13 mouse cellular contexts compared by ENCODE assay signal in genomic region chr1:78811975-78812490, GRCm38 (mm10). TPM values are rescaled to one million over a fixed set of nuclear protein-coding genes. Genes with fewer than 3 reads are reported as not detected.
DNase-seq lines count a peak whose midpoint lies in the region; ATAC-seq and TF ChIP-seq lines count a peak whose summit lies in the region.
"Had no signal": no experiment of that assay in that cellular context is flagged by ENCODE, and none has a peak within 500 bp of the region (broad histone marks: within the 10 kb centered on the region; RNA-seq: fewer than 3 reads in every experiment).

No protein-coding gene starts in this region.

- no peak for TF ChIP-seq CTCF in layer of hippocampus, adult 2 months (conservative IDR thresholded peaks at IDR 0.05)

- no peak for ATAC-seq in erythroblast, adult 5-6 weeks (replicated peaks; ENCODE audit: low FRiP score, poor library complexity, severe bottlenecking)

- intact Hi-C loops in gastrocnemius, postnatal 14 days (cut with DNase I; ENCODE audit: low total_unique reads), result no loop called here

- peak; percentile 14 for DNase-seq in gastrocnemius, adult 18-20 months (ENCODE audit: low spot score)
- DNase-seq in gastrocnemius, postnatal 14 days, result no peak
- no peak for DNase-seq in layer of hippocampus, adult 2 months (ENCODE audit: low spot score in 2 of 2)
- no peak for DNase-seq in layer of hippocampus, adult 11-12 months (ENCODE audit: low spot score)
- DNase-seq in Muller cell, postnatal 12 days (ENCODE audit: inconsistent ontology term), result peak; percentile 86
- peak; percentile 53 for DNase-seq in lung, postnatal 10 days
- no peak for DNase-seq in layer of hippocampus, postnatal 36 days
- DNase-seq: adrenal gland, postnatal 14 days; cerebellum, adult 2 months had no signal

- H3K27ac ChIP-seq in layer of hippocampus, adult 2 months, result no peak overlapping the region
- H3K27ac ChIP-seq: limb, embryonic 15.5 days; midbrain, embryonic 10.5 days had no signal

- peak overlapping the region; percentile 13; the same call in 1 of the 2 replicates for H3K4me3 ChIP-seq in layer of hippocampus, adult 2 months
- H3K4me3 ChIP-seq: limb, embryonic 15.5 days; midbrain, embryonic 10.5 days had no signal

RNA-seq across cellular contexts. Expression of gene Kcne4, which starts 4.5 kb away (rescaled TPM):
- total RNA-seq in gastrocnemius, adult 18-20 months (2021), result 1 to 10 TPM in 1 of 2 experiments, under 1 TPM in 1; 0.57 to 1.0 TPM
- 1 to 10 TPM; 1.5 to 2.3 TPM for total RNA-seq in gastrocnemius, postnatal 14 days (2021)
- under 1 TPM; 0.44 to 0.83 TPM for total RNA-seq in layer of hippocampus, adult 2 months (2021)
- total RNA-seq in erythroblast, adult 5-6 weeks (2015; ENCODE audit: low replicate concordance), result not detected in 2 replicates
- total RNA-seq in erythroblast, adult 5-6 weeks (2017; ENCODE audit: low replicate concordance), result not detected in 2 replicates
- under 1 TPM; 0.68 to 0.80 TPM for total RNA-seq in layer of hippocampus, postnatal 36 days (2021)
- total RNA-seq: ES-E14 had no signal

Comparison
In these comparisons a context has a peak if more than half of its experiments do, and no peak if none do; other contexts are left out.
1. DNase-seq: peak in gastrocnemius, adult 18-20 months (single experiment), Muller cell, postnatal 12 days (single experiment) and lung, postnatal 10 days (single experiment); none in gastrocnemius, postnatal 14 days (single experiment), layer of hippocampus, adult 2 months (0 of 2), layer of hippocampus, adult 11-12 months (single experiment) and layer of hippocampus, postnatal 36 days (0 of 2).